Mouse (Mus musculus): ENCODE data around the gene Amd1.

- TF ChIP-seq CTCF (IDR thresholded peaks at IDR 0.05; ENCODE audit: control insufficient read depth, insufficient read depth, insufficient replicate concordance, low read depth, low read length) = no peak
- peak; percentile 94 for TF ChIP-seq POLR2A (IDR thresholded peaks at IDR 0.05; ENCODE audit: control insufficient read depth, low read depth, low read length)
These were observed 44.4 kb downstream of the Amd1 start, which contains the start of gene Gtf3c6 for GRCm38 (mm10) chr10:40257414-40258255.
